Mouse (Mus musculus) hindbrain, embryonic 11.5 days (tissue): ENCODE results near the gene Ifnz. TPM values are rescaled to one million over a fixed set of nuclear protein-coding genes. Genes with fewer than 3 reads are reported as not detected.
"Not testable (repeated sequence)": the region's sequence is repeated elsewhere in the genome, so short reads cannot be mapped to it uniquely, and the experiment has no call there.

Source experiments
- ATAC-seq: fragments of 200-750 bp; cut with Nextera tagmentation; 2 replicates; pipeline ENCODE4 v1.8.0; 2017; ENCODE audit warnings: mild to moderate bottlenecking, moderate TSS enrichment, moderate library complexity; ENCODE audit not compliant: low FRiP score
- DNase-seq: peaks from one replicate; pipeline ENCODE4 v3.0.0-alpha.2; 2015; ENCODE audit warnings: low spot score
- H3K27ac ChIP-seq: fragments of 300-500 bp; sonication (generic); 2 replicates; pipeline ENCODE4 v1.5.1; 2014; ENCODE audit warnings: mild to moderate bottlenecking, low read depth, low read length
- H3K27me3 ChIP-seq: fragments of 300-500 bp; sonication (generic); 2 replicates; pipeline ENCODE4 v1.6.1; 2014; ENCODE audit warnings: mild to moderate bottlenecking, low read length, moderate library complexity, mixed read lengths; ENCODE audit not compliant: control insufficient read depth, insufficient read depth
- H3K36me3 ChIP-seq: fragments of 300-500 bp; sonication (generic); 2 replicates; pipeline ENCODE4 v1.6.1; 2014; ENCODE audit warnings: mild to moderate bottlenecking, low read length, moderate library complexity, mixed read lengths; ENCODE audit not compliant: control insufficient read depth, insufficient read depth
- H3K4me1 ChIP-seq: fragments of 300-500 bp; sonication (generic); replicated peaks from 2 replicates; pipeline ENCODE4 v1.6.1; 2014; ENCODE audit warnings: low read length, mixed read lengths; ENCODE audit not compliant: control insufficient read depth, insufficient read depth
- H3K4me2 ChIP-seq: fragments of 300-500 bp; sonication (generic); replicated peaks from 2 replicates; pipeline ENCODE4 v1.6.1; 2014; ENCODE audit warnings: mild to moderate bottlenecking, low read depth, low read length
- H3K4me3 ChIP-seq: fragments of 300-500 bp; sonication (generic); 2 replicates; pipeline ENCODE4 v1.5.1; 2014; ENCODE audit warnings: low read depth, low read length
- H3K9ac ChIP-seq: fragments of 300-500 bp; sonication (generic); 2 replicates; pipeline ENCODE4 v1.6.1; 2014; ENCODE audit warnings: low read depth, low read length
- H3K9me3 ChIP-seq: fragments of 300-500 bp; sonication (generic); 2 replicates; pipeline ENCODE4 v1.6.1; 2016; ENCODE audit warnings: low read length; ENCODE audit not compliant: control insufficient read depth
- WGBS: fragments of 180-500 bp; shearing (Covaris S2); extraction: QIAGEN DNeasy Blood & Tissue Kit; methylation state at CpG from one replicate; pipeline ENCODE4 v1.1.7; 2014; 5-methylcytosine and 5-hydroxymethylcytosine counted together
- polyA plus RNA-seq: library from polyadenylated mRNA; unstranded; fragments of >200 nt; fragmentation: Nextera tagmentation; extraction: Ambion mirVana; gene quantifications from 2 replicates; pipeline ENCODE4 v1.2.1, GENCODE M21; 2014

Gene Ifnz
- polyA plus RNA-seq, 1 experiment from 2014 or later, result not detected

DNA sequence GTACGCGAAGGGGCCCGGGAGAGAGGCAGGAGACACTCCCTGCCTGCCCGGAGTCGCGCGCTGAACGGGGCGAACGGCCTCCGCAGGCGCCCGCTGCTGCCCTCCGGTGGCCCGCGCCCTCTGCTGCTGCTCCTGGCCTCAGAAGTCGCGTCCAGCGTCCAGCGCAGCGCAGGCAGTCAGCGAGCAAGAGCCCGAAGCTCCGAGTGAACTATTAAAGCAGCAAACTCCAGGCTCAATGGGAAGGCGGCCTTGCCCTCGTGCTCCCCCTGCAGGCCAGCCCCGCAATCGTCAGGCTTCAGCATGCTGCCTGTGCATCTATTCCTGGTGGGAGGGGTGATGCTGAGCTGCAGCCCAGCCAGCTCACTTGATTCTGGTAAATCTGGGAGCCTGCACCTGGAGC, 15.2 kb downstream of the Ifnz start, which contains the start of gene Gm13279:
Gm13279 (plus strand) TSS at position 301 of the 400 bp plus-strand sequence.
- not testable (repeated sequence) for H3K9ac ChIP-seq, H3K27ac ChIP-seq, H3K4me3 ChIP-seq, H3K27me3 ChIP-seq, H3K4me1 ChIP-seq, DNase-seq, H3K36me3 ChIP-seq, ATAC-seq, H3K4me2 ChIP-seq, H3K9me3 ChIP-seq
- WGBS, result no CpG with 5 or more reads among the region's 28 CpGs

DNA sequence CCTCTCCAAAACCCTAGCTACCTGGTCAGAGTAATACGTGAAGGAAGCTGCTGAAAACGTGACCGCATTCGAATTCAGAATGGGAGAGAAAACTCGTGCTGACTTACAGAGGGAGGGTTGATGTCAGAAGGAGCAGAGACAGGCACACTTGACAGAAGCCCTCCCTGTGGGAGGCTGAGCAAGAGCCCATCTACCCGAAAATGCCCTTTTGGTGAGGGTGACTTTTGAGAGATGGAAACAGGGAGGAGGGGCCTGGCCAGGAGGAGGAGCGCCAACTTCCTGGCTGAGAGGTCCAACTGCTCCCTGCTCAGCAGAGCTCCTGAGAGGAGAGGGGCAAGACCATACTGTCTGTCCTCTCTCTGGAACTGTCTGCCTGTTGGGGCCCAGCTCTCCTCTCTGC, 17.4 kb downstream of the Ifnz start, which contains the start of gene Gm13285:
Gm13285 (plus strand) TSS at position 301 of the 400 bp plus-strand sequence.
- H3K27ac ChIP-seq, DNase-seq, H3K4me2 ChIP-seq, H3K4me1 ChIP-seq, H3K4me3 ChIP-seq, H3K27me3 ChIP-seq, H3K36me3 ChIP-seq, H3K9me3 ChIP-seq, ATAC-seq, H3K9ac ChIP-seq: not testable (repeated sequence)
- 17% methylated on average over 2 of the region's 7 CpGs for WGBS

DNA sequence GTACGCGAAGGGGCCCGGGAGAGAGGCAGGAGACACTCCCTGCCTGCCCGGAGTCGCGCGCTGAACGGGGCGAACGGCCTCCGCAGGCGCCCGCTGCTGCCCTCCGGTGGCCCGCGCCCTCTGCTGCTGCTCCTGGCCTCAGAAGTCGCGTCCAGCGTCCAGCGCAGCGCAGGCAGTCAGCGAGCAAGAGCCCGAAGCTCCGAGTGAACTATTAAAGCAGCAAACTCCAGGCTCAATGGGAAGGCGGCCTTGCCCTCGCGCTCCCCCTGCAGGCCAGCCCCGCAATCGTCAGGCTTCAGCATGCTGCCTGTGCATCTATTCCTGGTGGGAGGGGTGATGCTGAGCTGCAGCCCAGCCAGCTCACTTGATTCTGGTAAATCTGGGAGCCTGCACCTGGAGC, 21.0 kb downstream of the Ifnz start, which contains the start of gene Gm13287:
Gm13287 (plus strand) TSS at position 301 of the 400 bp plus-strand sequence.
- WGBS, result no CpG with 5 or more reads among the region's 29 CpGs
- not testable (repeated sequence) for H3K36me3 ChIP-seq, H3K4me3 ChIP-seq, H3K9me3 ChIP-seq, H3K27me3 ChIP-seq, H3K4me1 ChIP-seq, H3K9ac ChIP-seq, DNase-seq, H3K27ac ChIP-seq, ATAC-seq, H3K4me2 ChIP-seq

DNA sequence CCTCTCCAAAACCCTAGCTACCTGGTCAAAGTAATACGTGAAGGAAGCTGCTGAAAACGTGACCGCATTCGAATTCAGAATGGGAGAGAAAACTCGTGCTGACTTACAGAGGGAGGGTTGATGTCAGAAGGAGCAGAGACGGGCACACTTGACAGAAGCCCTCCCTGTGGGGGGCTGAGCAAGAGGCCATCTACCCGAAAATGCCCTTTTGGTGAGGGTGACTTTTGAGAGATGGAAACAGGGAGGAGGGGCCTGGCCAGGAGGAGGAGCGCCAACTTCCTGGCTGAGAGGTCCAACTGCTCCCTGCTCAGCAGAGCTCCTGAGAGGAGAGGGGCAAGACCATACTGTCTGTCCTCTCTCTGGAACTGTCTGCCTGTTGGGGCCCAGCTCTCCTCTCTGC, 23.3 kb downstream of the Ifnz start, which contains the start of gene Gm13288:
Gm13288 (plus strand) TSS at position 301 of the 400 bp plus-strand sequence.
- DNase-seq, ATAC-seq, H3K9ac ChIP-seq, H3K36me3 ChIP-seq, H3K4me3 ChIP-seq, H3K4me2 ChIP-seq, H3K27ac ChIP-seq, H3K9me3 ChIP-seq, H3K27me3 ChIP-seq, H3K4me1 ChIP-seq: not testable (repeated sequence)
- WGBS, result no CpG with 5 or more reads among the region's 8 CpGs

DNA sequence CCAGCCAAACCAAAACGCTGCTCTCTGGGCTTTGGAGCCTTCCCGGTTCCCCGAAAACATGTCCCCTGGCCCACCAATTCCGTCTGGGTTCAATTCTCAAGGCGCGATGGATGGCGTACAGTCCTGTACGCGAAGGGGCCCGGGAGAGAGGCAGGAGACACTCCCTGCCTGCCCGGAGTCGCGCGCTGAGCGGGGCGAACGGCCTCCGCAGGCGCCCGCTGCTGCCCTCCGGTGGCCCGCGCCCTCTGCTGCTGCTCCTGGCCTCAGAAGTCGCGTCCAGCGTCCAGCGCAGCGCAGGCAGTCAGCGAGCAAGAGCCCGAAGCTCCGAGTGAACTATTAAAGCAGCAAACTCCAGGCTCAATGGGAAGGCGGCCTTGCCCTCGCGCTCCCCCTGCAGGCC, 23.8 kb downstream of the Ifnz start:
- H3K27ac ChIP-seq, ATAC-seq, H3K27me3 ChIP-seq, DNase-seq, H3K9me3 ChIP-seq, H3K4me2 ChIP-seq, H3K9ac ChIP-seq, H3K4me1 ChIP-seq, H3K4me3 ChIP-seq, H3K36me3 ChIP-seq: not testable (repeated sequence)
- 0% methylated on average over 6 of the region's 34 CpGs for WGBS

DNA sequence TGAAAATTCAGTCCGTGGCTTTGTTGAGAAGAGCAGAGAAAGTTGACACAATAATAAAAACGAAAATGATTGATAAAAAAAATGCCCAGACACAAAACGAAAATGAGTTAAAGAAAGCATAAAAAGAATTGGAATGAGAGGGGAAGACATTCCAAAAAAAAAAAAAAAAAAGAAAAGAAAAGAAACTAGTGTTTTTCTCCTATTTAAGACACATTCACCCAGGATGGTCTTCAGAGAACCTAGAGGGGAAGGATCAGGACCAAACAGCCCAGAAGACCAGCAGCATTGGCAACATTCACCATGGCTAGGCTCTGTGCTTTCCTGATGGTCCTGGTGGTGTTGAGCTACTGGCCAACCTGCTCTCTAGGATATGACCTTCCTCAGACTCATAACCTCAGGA, 34.0 kb downstream of the Ifnz start, which contains the start of gene Ifna7:
Ifna7 (plus strand) TSS at position 301 of the 400 bp plus-strand sequence.
- no peak within 1 kb of the TSS for H3K9ac ChIP-seq
- ATAC-seq, result no peak
- H3K4me1 ChIP-seq, result no peaks in the 10 kb centered on the region
- no peak within 1 kb of the TSS for H3K4me3 ChIP-seq
- H3K9me3 ChIP-seq, result no peaks in the 10 kb centered on the region
- H3K27ac ChIP-seq, result no peak within 1 kb of the TSS
- H3K4me2 ChIP-seq, result no peak within 1 kb of the TSS
- DNase-seq, result no peak
- no peaks in the 10 kb centered on the region for H3K36me3 ChIP-seq
- 75% methylated on average over 3 of the region's 3 CpGs for WGBS
- no peaks in the 10 kb centered on the region for H3K27me3 ChIP-seq

DNA sequence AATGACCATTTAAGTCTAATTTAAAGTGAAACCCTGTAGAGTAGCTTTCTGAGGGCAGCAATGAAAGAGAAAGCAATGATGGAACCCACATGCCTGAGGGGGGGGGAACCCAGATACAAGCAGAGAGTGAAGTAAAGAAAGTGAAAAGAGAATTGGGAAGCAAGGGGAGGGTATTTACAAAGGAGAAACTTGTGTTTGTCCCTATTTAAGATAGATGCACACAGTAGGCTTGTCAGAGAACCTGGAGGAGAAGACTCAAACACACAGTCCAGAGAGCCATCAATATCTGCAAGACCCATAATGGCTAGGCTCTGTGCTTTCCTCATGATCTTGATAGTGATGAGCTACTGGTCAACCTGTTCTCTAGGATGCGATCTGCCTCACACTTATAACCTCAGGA, 37.7 kb downstream of the Ifnz start, which contains the start of gene Ifna11:
Ifna11 (plus strand) TSS at position 301 of the 400 bp plus-strand sequence.
- no peak within 1 kb of the TSS for H3K27ac ChIP-seq
- no peaks in the 10 kb centered on the region for H3K27me3 ChIP-seq
- H3K4me2 ChIP-seq, result no peak within 1 kb of the TSS
- no peaks in the 10 kb centered on the region for H3K9me3 ChIP-seq
- H3K36me3 ChIP-seq, result no peaks in the 10 kb centered on the region
- DNase-seq (no peak), ATAC-seq (no peak)
- no peaks in the 10 kb centered on the region for H3K4me1 ChIP-seq
- no peak within 1 kb of the TSS for H3K9ac ChIP-seq
- no peak within 1 kb of the TSS for H3K4me3 ChIP-seq
- 81% methylated on average over 1 of the region's 1 CpGs for WGBS

DNA sequence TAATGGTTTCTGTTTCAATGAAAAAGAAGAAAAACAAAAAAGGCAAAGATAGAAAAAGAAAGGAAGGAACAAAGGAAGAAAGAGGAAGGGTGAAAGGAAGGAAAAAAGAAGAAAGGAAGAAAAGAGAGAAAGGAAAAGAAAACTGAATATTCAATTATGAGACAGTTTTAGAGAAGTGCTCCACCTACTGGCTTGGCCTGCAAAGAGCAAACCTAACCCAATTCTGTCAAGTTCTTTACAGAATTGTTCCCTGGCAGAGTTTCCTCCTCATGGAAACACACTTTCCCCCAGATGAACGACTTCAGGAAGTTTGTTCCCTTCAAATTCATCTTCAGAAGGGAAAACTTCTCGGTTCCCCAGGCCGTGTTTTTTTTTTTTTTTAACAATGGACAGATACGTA, 41.1 kb downstream of the Ifnz start:
- H3K27ac ChIP-seq, result no peak overlapping the region
- no peaks in the 10 kb centered on the region for H3K4me1 ChIP-seq
- H3K9ac ChIP-seq, result no peak overlapping the region
- ATAC-seq, result no peak
- no peaks in the 10 kb centered on the region for H3K9me3 ChIP-seq
- H3K27me3 ChIP-seq, result no peaks in the 10 kb centered on the region
- 27% methylated on average over 4 of the region's 4 CpGs for WGBS
- H3K4me3 ChIP-seq, result no peak overlapping the region
- no peak overlapping the region for H3K4me2 ChIP-seq
- H3K36me3 ChIP-seq, result no peaks in the 10 kb centered on the region
- DNase-seq, result peak; percentile 27

DNA sequence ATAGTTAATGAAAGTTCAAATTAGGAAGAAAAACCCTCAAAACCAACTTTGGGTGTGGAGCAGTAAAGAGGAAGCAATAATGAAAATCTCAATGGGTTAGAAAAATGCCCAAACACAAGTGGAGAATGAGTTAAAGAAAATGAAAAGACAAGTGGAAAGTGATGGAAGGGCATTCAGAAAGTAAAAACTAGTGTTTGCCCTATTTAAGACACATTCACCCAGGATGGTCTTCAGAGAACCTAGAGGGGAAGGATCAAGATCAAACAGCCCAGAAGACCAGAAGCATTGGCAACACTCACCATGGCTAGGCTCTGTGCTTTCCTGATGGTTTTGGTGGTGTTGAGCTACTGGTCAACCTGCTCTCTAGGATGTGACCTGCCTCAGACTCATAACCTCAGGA, 45.2 kb downstream of the Ifnz start, which contains the start of gene Ifna6:
Ifna6 (plus strand) TSS at position 301 of the 400 bp plus-strand sequence.
- not testable (repeated sequence) for H3K4me1 ChIP-seq, H3K27ac ChIP-seq, H3K27me3 ChIP-seq, ATAC-seq, H3K36me3 ChIP-seq, H3K9me3 ChIP-seq, DNase-seq, H3K4me3 ChIP-seq, H3K9ac ChIP-seq, H3K4me2 ChIP-seq
